Mouse (Mus musculus): ENCODE measurements around the gene Tdrd3. TPM values are rescaled to one million over a fixed set of nuclear protein-coding genes. Genes with fewer than 3 reads are reported as not detected.

Gene Tdrd3
- polyA plus RNA-seq, 1 experiment = 19.1 TPM

DNA sequence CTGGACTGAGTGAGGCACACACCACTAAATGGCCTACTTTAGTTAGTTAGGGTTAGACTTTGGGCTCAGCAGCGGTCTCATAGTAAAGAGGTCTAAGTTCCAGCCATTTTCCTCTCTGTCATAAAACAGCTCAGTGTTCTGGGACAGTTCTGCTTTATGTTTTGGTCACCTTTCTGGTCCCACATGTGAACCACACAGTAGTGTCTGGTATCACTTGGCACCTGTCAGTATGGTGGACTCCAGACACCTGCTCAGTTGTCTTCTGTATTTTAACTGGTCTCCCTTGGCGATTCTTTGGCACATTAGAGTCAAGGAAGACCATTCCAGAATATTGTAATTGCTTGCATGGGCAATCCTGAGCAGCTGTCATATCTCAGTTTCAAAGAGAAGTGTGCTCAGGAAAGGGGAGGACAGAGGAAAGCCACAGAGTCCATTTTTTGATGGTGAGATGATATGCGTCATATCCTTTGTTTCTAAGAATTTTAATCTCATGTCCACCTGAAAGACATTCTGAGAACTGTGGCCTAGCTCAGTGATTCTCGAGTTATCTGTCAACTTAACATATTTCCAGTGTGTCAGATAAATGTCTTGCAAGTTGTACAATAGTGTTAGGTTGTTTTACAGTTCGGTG, 11.3 kb downstream of the Tdrd3 start:
- H3K4me1 ChIP-seq (ENCODE audit: control insufficient read depth, insufficient read depth, insufficient read length, low read length) = peaks cover 3% of the 10 kb centered on the region; the same call in 1 of the 2 replicates
- no peak overlapping the region for H3K27ac ChIP-seq (replicated peaks; ENCODE audit: low read depth, low read length)
- H3K4me3 ChIP-seq (ENCODE audit: insufficient read depth, low read depth, low read length) = no peak overlapping the region

DNA sequence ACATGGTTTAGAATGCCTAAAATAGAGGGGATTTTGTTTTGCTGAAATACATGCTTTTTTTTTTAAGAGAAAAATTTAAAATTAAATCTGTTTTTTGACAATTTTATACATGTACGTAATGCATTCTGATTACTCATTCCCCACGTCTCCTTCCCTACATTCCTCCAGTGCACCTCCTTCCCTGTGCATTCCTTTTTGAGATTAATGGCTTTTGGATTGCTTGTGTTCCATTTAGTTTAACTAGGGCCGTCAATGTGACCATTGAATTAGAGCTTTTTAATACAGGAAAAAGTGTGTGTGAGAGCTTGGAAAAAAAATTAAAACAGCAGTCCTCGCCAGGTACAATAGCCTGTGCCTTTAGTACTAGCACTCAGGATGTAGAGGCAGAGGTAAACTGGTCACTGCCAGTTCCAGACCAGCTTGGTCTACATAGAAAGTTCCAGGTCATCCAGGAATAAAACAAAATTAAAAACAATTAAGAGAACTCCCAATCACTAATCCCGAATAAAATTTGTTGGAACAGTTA, 17.0 kb downstream of the Tdrd3 start:
- Histone ChIP-seq H3K4me3 (ENCODE audit: insufficient read depth, low read depth, low read length) (no peak overlapping the region), H3K27ac (replicated peaks; ENCODE audit: low read depth, low read length) (no peak overlapping the region), H3K4me1 (ENCODE audit: control insufficient read depth, insufficient read depth, insufficient read length, low read length) (no peaks in the 10 kb centered on the region)

DNA sequence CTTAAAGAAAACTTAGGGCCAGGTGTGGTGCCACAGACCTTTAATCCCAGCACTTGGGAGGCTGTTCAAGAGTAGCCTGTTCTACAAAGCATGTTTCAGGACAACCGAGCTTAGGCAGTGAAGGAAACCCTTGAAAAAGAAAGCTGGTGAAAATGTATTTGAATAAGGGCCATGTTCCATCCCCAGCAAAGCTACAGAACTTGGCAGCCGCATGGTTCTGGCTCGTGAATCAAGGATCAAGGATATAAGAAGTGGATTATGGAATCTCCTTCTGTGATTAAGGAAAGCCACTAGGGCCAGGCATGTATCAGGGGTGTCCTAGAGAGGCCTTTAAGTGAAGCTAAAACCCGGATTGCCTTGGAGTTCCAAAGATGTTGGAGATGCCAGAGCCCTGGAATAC, 18.9 kb downstream of the Tdrd3 start:
- no peak overlapping the region for H3K4me3 ChIP-seq (ENCODE audit: insufficient read depth, low read depth, low read length)
- no peak overlapping the region for H3K27ac ChIP-seq (replicated peaks; ENCODE audit: low read depth, low read length)
- peaks cover 4% of the 10 kb centered on the region; the same call in 1 of the 2 replicates for H3K4me1 ChIP-seq (ENCODE audit: control insufficient read depth, insufficient read depth, insufficient read length, low read length)

DNA sequence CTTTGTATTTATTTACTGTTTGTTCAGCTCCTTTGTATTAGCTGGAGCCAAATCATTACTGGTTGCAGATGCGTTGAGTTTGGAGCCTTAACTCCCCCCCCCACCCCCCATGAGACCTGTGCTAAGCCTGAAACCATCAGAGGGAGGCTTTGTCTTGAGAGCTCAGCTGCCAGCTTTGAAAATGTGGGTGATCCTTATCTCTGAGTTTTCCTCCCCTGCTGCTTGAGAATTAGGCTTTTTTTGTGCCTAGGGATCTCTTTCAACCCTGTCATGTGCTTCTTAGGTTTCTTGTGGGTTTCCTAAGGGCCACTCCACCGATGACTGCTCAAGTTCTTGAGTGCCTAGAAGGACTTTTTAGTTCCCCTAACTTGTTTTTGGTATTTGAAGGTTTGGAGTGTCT, 23.3 kb downstream of the Tdrd3 start:
- no peak overlapping the region for H3K4me3 ChIP-seq (ENCODE audit: insufficient read depth, low read depth, low read length)

DNA sequence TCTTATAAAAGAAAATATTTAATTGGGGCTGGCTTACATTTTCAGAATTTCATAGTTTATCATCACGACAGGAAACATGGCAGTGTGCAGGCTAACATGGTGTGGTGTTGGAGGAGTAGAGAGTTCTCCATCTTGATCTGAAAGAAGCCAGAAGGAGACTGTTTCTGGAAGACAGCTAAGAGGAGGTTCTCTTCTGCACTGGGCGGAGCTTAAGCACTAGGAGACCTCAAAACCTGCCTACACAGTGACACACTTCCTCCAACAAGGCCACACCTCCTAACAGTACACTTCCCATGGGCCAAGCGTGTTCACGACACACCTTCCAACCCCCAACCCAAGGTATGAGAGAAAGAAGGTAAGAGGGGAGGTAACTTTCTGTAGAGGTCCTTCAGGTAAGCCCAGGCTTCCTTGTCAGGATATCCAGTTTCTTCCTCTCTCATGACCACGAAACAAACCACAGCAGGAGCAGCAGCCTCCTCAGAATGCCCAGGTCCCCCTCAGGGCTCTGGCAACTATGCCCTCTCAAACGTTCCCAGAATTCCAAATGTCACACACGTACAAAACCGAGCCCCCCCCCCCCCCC, 30.0 kb downstream of the Tdrd3 start:
- Histone ChIP-seq H3K27ac (replicated peaks; ENCODE audit: low read depth, low read length) (no peak overlapping the region), H3K4me3 (ENCODE audit: insufficient read depth, low read depth, low read length) (no peak overlapping the region), H3K4me1 (ENCODE audit: control insufficient read depth, insufficient read depth, insufficient read length, low read length) (no peaks in the 10 kb centered on the region)

More for the DNA sequence above, 23.3 kb downstream of the Tdrd3 start:
- Histone ChIP-seq H3K4me1 (ENCODE audit: control insufficient read depth, insufficient read depth, insufficient read length, low read length) (peaks cover 4% of the 10 kb centered on the region; the same call in 1 of the 2 replicates), H3K27ac (replicated peaks; ENCODE audit: low read depth, low read length) (no peak overlapping the region)

DNA sequence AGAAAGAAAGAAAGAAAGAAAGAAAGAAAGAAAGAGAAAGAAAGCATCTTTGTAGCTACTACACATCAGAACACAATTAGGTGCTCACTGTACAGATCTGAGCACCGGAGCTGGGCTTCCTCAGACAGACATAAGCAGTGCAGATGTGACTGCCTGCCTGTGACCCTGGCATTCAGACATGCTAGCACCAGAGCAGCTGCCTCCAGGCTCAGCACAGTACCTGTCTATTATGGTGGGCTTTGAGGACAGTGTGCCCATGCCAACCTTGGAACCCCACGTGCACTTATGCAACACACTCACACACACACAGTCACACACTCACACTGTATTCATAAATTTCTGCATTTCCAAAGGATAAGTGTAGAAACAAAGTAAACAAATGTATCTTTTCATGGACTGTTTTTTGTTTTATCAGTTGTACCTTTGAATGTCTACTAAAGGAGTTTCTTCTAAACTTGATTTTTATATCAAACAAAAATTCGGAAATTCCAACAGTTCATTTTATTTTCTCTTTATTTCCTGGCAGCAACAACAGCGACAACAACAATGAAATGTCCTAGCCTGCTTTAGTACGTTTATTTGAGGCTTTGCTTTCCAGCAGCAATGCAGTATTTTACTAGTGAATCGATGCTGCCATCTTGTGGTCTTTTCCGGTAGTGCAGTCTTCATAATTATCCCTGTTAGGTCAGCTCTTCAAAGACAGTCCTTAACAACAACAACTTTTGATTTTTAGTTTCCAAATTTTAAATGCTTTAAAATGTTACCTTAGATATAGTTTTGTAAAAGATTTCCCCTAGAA, 35.4 kb downstream of the Tdrd3 start:
- no peak overlapping the region for H3K4me3 ChIP-seq (ENCODE audit: insufficient read depth, low read depth, low read length)
- no peak overlapping the region for H3K27ac ChIP-seq (replicated peaks; ENCODE audit: low read depth, low read length)
- H3K4me1 ChIP-seq (ENCODE audit: control insufficient read depth, insufficient read depth, insufficient read length, low read length) = peaks cover 3% of the 10 kb centered on the region; the same call in 1 of the 2 replicates

DNA sequence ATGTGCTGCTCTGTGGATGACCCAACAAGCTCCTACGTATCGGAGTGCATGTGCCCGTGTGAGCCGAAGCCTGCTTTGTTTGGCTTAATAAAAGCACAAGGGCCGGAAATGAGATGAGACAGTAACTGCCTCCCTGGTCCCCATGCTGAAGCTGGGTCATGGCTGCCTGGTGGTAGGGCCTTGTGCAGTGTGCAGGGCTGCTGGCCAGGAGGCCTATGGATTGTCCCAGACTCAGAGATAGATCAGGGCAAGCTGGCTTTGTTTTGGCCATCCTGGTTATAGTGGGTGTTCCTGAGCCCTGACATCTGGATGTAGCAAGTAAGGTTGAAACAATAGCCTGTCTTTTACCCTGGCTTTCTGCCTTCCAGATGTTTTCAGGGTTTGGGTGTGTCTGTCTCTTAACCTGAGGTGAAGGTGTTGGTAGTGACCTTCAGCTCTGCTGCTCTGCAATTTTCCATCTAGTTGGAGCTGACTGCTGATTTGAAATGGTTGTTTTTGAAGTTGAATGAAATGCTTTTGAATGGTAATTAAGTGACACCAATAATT, 39.3 kb downstream of the Tdrd3 start:
- Histone ChIP-seq H3K4me1 (ENCODE audit: control insufficient read depth, insufficient read depth, insufficient read length, low read length) (peaks cover 3% of the 10 kb centered on the region; the same call in 1 of the 2 replicates), H3K27ac (replicated peaks; ENCODE audit: low read depth, low read length) (no peak overlapping the region), H3K4me3 (ENCODE audit: insufficient read depth, low read depth, low read length) (no peak overlapping the region)

DNA sequence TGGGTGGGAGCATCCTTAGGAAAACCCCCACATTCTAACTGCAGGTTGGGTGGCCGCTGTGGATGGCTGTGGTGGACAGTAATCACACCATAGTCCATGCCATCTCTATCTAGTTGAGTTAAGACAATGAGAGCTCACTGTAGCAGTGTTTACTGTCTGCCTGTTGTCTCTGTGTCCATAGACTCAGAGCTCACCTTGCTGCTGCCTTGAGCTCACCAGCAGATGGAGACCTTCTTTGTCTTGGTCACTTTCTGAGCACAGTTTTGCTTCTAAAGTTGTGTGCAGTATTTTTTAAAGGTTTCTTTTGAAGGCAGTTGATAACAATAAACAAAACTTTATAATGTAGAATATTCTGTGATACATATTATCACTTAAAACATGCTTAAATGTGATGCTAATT, 43.3 kb downstream of the Tdrd3 start:
- Histone ChIP-seq H3K4me1 (ENCODE audit: control insufficient read depth, insufficient read depth, insufficient read length, low read length) (peaks cover 3% of the 10 kb centered on the region; the same call in 1 of the 2 replicates), H3K27ac (replicated peaks; ENCODE audit: low read depth, low read length) (no peak overlapping the region), H3K4me3 (ENCODE audit: insufficient read depth, low read depth, low read length) (no peak overlapping the region)

DNA sequence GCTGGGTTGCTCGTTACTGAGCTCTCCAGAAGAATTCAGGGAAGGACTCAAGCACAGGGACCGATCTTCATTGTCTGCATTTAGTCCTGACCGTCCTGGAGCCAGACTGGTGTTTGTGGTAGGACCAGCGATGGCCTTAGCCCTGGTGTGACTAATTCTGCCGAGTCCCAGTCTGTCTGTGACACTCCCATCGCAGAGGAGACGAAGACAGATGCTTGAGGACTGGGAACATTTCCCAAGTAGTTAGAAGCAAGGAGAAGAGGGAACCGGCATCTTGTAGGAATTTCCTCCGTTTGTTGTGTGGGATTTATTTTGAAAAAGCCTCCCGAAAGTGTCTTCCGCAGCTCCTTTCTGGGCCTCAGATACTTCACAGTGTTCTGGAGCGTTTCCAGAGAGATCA, 45.1 kb downstream of the Tdrd3 start:
- H3K27ac ChIP-seq (replicated peaks; ENCODE audit: low read depth, low read length) = no peak overlapping the region
- H3K4me3 ChIP-seq (ENCODE audit: insufficient read depth, low read depth, low read length) = no peak overlapping the region

DNA sequence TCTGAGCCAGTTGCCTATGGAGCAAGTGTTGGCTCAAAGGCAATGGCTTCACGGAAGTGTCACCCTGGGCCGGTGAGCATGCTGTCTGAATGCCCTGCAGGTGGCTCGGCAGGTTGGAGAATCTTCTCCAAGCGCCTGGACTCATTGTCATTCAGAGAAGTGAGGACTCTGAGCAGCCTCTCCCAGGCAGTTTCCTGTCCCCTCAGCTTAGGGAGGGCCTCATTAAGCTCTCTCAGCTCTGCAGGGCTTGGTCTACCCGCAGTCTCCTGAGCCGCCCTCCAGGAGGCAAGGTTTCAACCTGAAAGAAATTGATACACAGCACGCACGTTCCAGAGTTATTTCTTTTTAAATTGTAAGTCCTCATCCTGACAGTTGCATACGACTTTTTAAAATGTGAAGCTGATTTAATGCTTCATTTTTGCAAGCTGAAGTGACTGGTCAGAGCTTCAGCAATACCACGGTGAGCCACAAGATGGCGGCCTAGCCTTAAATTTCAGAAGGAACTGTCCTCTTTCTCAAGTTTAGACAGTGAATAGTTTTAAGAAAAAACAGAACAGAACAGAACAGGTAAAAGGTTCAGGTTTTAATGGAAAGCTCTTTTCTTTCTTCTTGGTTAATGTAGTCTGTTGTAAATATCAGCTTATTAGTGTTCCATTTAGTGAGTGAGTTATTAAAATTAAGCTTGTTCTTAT, 47.7 kb downstream of the Tdrd3 start:
- Histone ChIP-seq H3K27ac (replicated peaks; ENCODE audit: low read depth, low read length) (no peak overlapping the region), H3K4me3 (ENCODE audit: insufficient read depth, low read depth, low read length) (no peak overlapping the region), H3K4me1 (ENCODE audit: control insufficient read depth, insufficient read depth, insufficient read length, low read length) (no peaks in the 10 kb centered on the region)

More for the DNA sequence above, 45.1 kb downstream of the Tdrd3 start:
- no peaks in the 10 kb centered on the region for H3K4me1 ChIP-seq (ENCODE audit: control insufficient read depth, insufficient read depth, insufficient read length, low read length)

DNA sequence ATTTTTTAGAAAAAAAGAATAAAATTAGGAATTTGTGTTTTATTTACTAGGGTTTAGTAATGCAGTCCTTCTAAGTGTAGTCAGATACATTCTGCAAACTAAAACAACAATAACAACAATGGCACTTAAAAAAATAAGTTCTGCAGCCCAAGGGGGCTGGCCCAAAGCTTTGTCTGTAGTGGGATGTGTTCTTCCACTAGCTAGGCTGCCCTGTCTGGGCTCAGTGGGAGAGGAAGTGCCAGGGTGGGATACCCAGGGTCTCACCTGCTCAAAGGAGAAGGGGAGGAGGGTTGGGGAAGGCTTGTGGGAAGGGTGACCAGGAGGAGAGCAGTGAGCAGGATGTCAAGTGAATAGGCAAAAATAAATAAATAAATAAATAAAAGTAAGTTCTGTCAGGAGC, 48.2 kb downstream of the Tdrd3 start:
- Histone ChIP-seq H3K27ac (replicated peaks; ENCODE audit: low read depth, low read length) (no peak overlapping the region), H3K4me3 (ENCODE audit: insufficient read depth, low read depth, low read length) (no peak overlapping the region), H3K4me1 (ENCODE audit: control insufficient read depth, insufficient read depth, insufficient read length, low read length) (no peaks in the 10 kb centered on the region)

DNA sequence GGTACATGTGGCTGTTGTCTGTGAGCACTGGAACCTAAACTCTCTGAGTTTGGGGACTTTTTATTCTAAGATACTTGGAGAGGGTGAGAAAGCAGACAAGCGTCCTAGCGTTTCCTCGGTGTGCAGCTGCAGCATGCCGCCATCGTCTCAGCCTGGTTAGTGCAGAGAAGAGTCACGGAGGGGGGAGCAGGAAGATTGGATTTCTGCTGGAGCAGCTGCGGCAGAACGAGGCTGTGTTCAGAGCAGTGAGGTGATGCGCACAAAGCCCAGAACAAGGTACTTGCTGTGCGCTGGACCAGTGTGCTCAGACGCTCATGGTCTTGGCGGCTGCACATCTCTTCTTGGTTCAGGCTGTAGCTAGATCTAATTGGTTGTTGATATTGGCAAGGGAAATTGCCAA, 51.1 kb downstream of the Tdrd3 start:
- no peak overlapping the region for H3K4me3 ChIP-seq (ENCODE audit: insufficient read depth, low read depth, low read length)
- H3K4me1 ChIP-seq (ENCODE audit: control insufficient read depth, insufficient read depth, insufficient read length, low read length) = peaks cover 2% of the 10 kb centered on the region; the same call in 1 of the 2 replicates
- no peak overlapping the region for H3K27ac ChIP-seq (replicated peaks; ENCODE audit: low read depth, low read length)

DNA sequence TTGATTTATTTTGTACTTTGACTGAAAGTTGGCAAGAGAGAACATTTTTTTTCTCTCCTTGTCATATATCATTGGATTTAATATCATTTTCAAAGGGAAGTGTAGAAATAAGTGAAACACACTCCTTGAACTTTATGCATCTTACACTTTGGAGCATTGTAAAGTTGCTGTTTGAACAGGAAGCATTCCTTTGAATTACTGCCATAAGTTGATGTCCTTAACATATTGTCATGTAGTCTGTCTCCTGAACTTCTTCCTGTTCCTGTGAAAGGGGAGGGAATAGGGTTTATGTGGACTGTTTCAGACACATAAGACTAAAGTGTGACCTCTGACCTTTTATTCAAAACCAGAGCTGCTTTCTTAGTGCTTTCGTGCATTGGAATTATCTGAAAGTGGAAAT, 55.1 kb downstream of the Tdrd3 start:
- Histone ChIP-seq H3K27ac (replicated peaks; ENCODE audit: low read depth, low read length) (no peak overlapping the region), H3K4me3 (ENCODE audit: insufficient read depth, low read depth, low read length) (no peak overlapping the region), H3K4me1 (ENCODE audit: control insufficient read depth, insufficient read depth, insufficient read length, low read length) (peaks cover 2% of the 10 kb centered on the region; the same call in 1 of the 2 replicates)

DNA sequence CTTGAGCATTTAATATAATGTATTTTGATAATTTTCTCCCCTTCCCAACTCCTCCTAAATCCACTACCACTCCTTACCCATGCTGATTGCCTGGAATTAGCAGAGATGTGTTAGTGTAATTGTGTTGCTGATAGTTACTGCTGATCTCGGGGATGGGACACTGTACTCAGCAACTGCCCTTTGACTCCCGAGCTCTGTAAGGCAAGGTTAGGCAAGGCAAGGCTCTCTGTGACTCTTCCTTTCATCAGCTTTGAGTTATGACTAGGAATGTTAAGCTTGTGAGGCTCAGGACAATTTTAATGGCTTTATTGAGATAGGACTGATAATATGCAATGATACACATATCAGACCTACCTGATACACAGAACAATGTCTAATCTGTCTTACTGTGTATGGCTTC, 56.3 kb downstream of the Tdrd3 start:
- Histone ChIP-seq H3K4me1 (ENCODE audit: control insufficient read depth, insufficient read depth, insufficient read length, low read length) (peaks cover 2% of the 10 kb centered on the region; the same call in 1 of the 2 replicates), H3K27ac (replicated peaks; ENCODE audit: low read depth, low read length) (no peak overlapping the region)

More for the DNA sequence above, 56.3 kb downstream of the Tdrd3 start:
- no peak overlapping the region for H3K4me3 ChIP-seq (ENCODE audit: insufficient read depth, low read depth, low read length)

Measured in brown adipose tissue, adult 24 weeks (tissue).